Mouse (Mus musculus) neural tube, embryonic 11.5 days (tissue): Measurements from ENCODE around the gene Acot7. TPM values are rescaled to one million over a fixed set of nuclear protein-coding genes. Genes with fewer than 3 reads are reported as not detected.

Source experiments
- ATAC-seq: fragments of 200-750 bp; cut with Nextera tagmentation; 2 replicates; pipeline ENCODE4 v1.8.0; 2017; ENCODE audit warnings: moderate number of reproducible peaks, mild to moderate bottlenecking, moderate TSS enrichment, moderate library complexity; ENCODE audit not compliant: insufficient read depth, low FRiP score, low TSS enrichment
- DNase-seq: peaks from one replicate; pipeline ENCODE4 v3.0.0-alpha.2; 2015; ENCODE audit warnings: low spot score
- H3K27ac ChIP-seq: fragments of 300-500 bp; sonication (generic); 2 replicates; pipeline ENCODE4 v1.5.1; 2014; ENCODE audit warnings: low read depth, mild to moderate bottlenecking, low read length
- H3K27me3 ChIP-seq: fragments of 300-500 bp; sonication (generic); 2 replicates; pipeline ENCODE4 v1.6.1; 2014; ENCODE audit warnings: mild to moderate bottlenecking, low read length, mixed read lengths; ENCODE audit not compliant: control insufficient read depth, insufficient read depth
- H3K36me3 ChIP-seq: fragments of 300-500 bp; sonication (generic); 2 replicates; pipeline ENCODE4 v1.6.1; 2014; ENCODE audit warnings: mild to moderate bottlenecking, low read length, moderate library complexity, mixed read lengths; ENCODE audit not compliant: control insufficient read depth, insufficient read depth
- H3K4me1 ChIP-seq: fragments of 300-500 bp; sonication (generic); 2 replicates; pipeline ENCODE4 v1.6.1; 2014; ENCODE audit warnings: low read length, mixed read lengths; ENCODE audit not compliant: control insufficient read depth, insufficient read depth
- H3K4me2 ChIP-seq: fragments of 300-500 bp; sonication (generic); 2 replicates; pipeline ENCODE4 v1.6.1; 2014; ENCODE audit warnings: low read depth, mild to moderate bottlenecking, moderate library complexity
- H3K4me3 ChIP-seq: fragments of 300-500 bp; sonication (generic); 2 replicates; pipeline ENCODE4 v1.5.1; 2014; ENCODE audit warnings: low read depth, low read length
- H3K9ac ChIP-seq: fragments of 300-500 bp; sonication (generic); 2 replicates; pipeline ENCODE4 v1.6.1; 2014; ENCODE audit warnings: mild to moderate bottlenecking, low read length
- H3K9me3 ChIP-seq: fragments of 300-500 bp; sonication (generic); 2 replicates; pipeline ENCODE4 v1.6.1; 2016; ENCODE audit warnings: low read length; ENCODE audit not compliant: control insufficient read depth
- WGBS: fragments of 180-500 bp; shearing (Covaris S2); extraction: QIAGEN DNeasy Blood & Tissue Kit; methylation state at CpG from one replicate; pipeline ENCODE4 v1.1.7; 2014; 5-methylcytosine and 5-hydroxymethylcytosine counted together
- polyA plus RNA-seq: library from polyadenylated mRNA; unstranded; fragments of >200 nt; fragmentation: Nextera tagmentation; extraction: Ambion mirVana; gene quantifications from 2 replicates; pipeline ENCODE4 v1.2.1, GENCODE M21; 2014

Acot7 gene
- polyA plus RNA-seq, 1 experiment from 2014 or later, result 173 TPM

DNA sequence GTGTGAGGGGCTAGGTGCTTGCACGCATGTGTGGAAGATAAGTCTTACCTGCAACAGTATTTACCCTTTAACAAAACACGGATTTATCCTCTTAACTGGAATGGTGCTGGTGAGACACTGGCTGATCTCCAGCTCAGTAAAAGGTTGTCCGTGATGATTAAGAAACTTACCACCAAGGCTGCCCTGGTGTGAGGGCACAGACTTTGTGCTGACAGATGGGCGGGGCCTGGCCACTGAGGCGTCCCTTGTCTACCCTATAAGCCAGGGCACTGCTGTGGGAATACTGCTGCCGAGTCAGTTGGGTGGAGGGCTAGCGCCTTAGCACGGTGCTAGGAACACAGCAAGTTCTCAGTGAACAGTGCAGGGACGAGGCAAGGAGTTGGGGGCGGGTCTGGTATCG lies 124.1 kb downstream of the Acot7 start:
- no peak for ATAC-seq
- H3K36me3 ChIP-seq, result peaks cover 2% of the 10 kb centered on the region
- WGBS, result 80% methylated on average over 11 of the region's 11 CpGs

DNA sequence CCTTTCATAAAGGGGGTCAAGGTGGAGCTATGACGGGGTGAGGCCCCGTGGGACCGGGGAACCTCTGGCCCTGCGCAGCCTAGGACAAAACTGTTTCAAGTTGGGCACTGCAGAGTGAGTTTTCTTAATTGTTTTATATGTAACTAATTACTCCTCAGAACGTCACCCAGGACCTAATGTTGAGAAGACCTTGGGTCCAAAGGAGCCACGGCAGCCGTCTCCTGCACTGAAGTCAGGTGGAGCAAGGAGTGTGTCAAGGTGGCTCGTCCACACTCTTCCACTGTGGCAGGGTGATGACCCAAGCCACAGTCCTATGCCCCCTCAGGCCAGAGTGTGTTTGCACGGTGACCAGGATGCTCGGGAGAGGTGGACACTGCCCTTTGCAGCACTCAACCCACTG lies 125.2 kb downstream of the Acot7 start:
- Histone ChIP-seq H3K4me2 (no peak overlapping the region), H3K9me3 (no peaks in the 10 kb centered on the region), H3K36me3 (peaks cover 2% of the 10 kb centered on the region), H3K27ac (no peak overlapping the region), H3K9ac (no peak overlapping the region), H3K4me1 (peaks cover 2% of the 10 kb centered on the region; the same call in 1 of the 2 replicates), H3K27me3 (no peaks in the 10 kb centered on the region), H3K4me3 (no peak overlapping the region)
- ATAC-seq (no peak), DNase-seq (no peak)
- 96% methylated on average over 10 of the region's 10 CpGs for WGBS

More for the DNA sequence above, 124.1 kb downstream of the Acot7 start:
- H3K9me3 ChIP-seq, result no peaks in the 10 kb centered on the region
- H3K4me3 ChIP-seq, result no peak overlapping the region
- H3K4me2 ChIP-seq, result no peak overlapping the region
- no peak overlapping the region for H3K9ac ChIP-seq
- H3K27ac ChIP-seq, result no peak overlapping the region
- H3K27me3 ChIP-seq, result no peaks in the 10 kb centered on the region
- DNase-seq, result no peak
- peaks cover 6% of the 10 kb centered on the region; the same call in 1 of the 2 replicates for H3K4me1 ChIP-seq

DNA sequence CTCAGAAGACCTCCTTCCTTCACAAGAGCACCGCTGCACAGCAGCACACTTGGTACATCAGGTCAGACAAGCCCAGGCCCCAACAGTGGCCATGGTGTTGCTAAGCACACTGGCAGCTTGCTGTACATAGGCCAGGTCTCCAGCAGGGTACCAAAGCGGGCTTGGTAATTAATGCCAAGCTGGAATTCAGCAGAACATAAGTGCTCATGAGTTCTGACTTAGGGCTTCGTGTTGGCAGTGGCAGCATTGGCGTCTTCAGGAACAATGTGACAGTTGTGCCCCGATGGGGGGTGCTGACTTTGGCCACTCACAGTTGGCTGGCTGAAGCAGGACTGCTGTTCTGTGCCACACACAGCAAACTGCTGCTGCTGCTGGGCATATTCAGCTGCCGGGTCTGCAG lies 126.8 kb downstream of the Acot7 start:
- ATAC-seq (no peak), DNase-seq (no peak)
- Histone ChIP-seq H3K4me1 (no peaks in the 10 kb centered on the region), H3K27me3 (no peaks in the 10 kb centered on the region), H3K9me3 (no peaks in the 10 kb centered on the region), H3K4me2 (no peak overlapping the region), H3K36me3 (peaks cover 2% of the 10 kb centered on the region), H3K4me3 (no peak overlapping the region), H3K27ac (no peak overlapping the region), H3K9ac (no peak overlapping the region)
- WGBS, result 93% methylated on average over 6 of the region's 6 CpGs

DNA sequence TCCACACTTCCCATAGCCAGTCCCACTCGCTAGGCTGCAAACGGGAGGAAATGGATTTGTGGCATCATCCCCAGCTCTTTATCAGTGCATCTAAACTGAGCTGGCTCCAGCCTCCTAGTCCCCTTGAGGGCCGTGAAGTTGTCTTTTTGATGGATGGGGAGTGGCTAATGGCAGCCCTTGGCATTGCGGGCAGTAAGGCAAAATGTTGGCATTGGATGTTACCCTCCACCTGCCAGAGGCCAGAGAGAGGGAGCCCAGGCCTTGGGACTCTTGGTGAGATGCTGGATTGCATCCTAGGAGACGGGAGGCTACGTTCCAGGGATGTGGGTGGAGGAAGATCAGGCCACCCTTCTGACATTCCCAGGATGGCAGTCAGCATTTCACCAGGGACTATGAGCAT lies 128.1 kb downstream of the Acot7 start:
- peaks cover 3% of the 10 kb centered on the region for H3K27me3 ChIP-seq
- no peaks in the 10 kb centered on the region for H3K9me3 ChIP-seq
- WGBS, result 72% methylated on average over 6 of the region's 6 CpGs
- H3K4me3 ChIP-seq, result no peak overlapping the region
- no peak overlapping the region for H3K4me2 ChIP-seq
- H3K27ac ChIP-seq, result no peak overlapping the region
- no peak overlapping the region for H3K9ac ChIP-seq
- ATAC-seq (no peak; the same call in 1 of the 2 replicates), DNase-seq (no peak)
- no peaks in the 10 kb centered on the region for H3K4me1 ChIP-seq
- peaks cover 2% of the 10 kb centered on the region for H3K36me3 ChIP-seq

DNA sequence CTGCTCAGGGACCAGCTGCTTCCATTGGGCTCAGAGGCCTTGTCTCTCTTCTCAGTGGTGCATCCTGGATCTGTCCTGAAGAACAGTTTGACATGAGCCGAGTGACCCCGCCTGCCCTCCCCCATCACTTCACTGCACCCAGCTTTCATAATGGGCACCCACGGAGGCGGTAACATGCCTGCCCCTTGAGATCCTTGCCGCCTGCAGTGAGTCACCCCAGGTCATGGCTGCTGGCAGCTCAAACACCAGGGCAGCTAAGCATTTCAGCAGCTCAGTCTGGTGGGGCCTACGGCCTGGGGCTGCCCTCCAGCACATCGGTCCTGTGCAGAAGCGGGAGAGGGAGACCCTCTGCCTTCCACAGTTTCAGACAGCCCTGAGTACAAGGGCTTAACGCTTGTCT lies 129.6 kb downstream of the Acot7 start:
- Histone ChIP-seq H3K27ac (no peak overlapping the region), H3K27me3 (peaks cover 19% of the 10 kb centered on the region), H3K4me3 (no peak overlapping the region), H3K4me2 (no peak overlapping the region), H3K9ac (no peak overlapping the region), H3K36me3 (peaks cover 2% of the 10 kb centered on the region), H3K4me1 (no peaks in the 10 kb centered on the region), H3K9me3 (no peaks in the 10 kb centered on the region)
- ATAC-seq (no peak), DNase-seq (no peak)
- WGBS, result 84% methylated on average over 9 of the region's 9 CpGs

DNA sequence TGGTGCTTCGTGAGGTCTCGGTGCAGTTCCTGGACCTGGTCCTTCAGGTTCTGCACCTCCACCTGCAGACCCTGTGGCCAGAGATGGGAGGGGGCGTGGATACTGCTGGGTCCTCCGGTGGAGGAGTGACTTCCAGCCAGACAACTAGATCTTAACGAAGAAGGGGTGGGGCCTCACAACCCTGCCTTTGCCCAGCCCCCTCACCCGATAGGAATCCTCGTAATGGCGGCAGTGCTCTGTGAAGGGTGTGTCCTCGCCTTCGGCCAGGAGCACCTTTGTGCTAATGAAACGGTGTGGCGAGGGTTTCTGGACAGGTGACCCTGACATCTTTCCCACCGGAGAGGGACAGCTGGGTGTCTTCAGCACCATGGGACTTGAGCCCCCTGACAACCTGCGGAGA lies 134.3 kb downstream of the Acot7 start:
- no peaks in the 10 kb centered on the region for H3K9me3 ChIP-seq
- no peak for DNase-seq
- peaks cover 65% of the 10 kb centered on the region for H3K27me3 ChIP-seq
- H3K9ac ChIP-seq, result no peak overlapping the region
- H3K27ac ChIP-seq, result no peak overlapping the region
- 2% methylated on average over 14 of the region's 14 CpGs for WGBS
- H3K36me3 ChIP-seq, result no peaks in the 10 kb centered on the region; the same call in 1 of the 2 replicates
- H3K4me3 ChIP-seq, result no peak overlapping the region
- ATAC-seq, result no peak
- H3K4me2 ChIP-seq, result no peak overlapping the region
- peaks cover 8% of the 10 kb centered on the region for H3K4me1 ChIP-seq

DNA sequence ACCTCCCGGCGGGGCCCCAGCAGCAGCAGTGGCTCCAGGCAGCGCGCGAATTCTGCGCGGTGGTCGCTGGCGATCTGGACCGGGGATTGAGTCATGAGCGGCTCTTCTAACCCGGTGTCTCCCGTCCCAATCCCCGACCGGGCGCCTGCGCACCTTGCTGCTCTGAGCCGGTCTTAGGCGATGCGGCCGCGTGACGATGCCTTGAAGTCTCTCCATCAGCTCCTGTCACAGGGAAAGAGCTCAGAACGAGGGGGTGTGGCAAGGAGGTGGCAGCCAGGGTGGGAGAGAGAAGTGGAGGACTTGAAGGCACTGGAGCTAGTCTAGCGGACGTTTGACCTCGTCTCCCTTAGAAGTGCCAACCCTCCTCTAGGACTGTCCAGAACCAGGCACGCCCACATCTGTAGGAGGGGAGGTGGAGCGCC lies 135.3 kb downstream of the Acot7 start:
- peak overlapping the region; percentile 25 for H3K4me3 ChIP-seq
- H3K27ac ChIP-seq, result no peak overlapping the region
- H3K27me3 ChIP-seq, result peaks cover 75% of the 10 kb centered on the region
- no peaks in the 10 kb centered on the region for H3K36me3 ChIP-seq
- H3K9ac ChIP-seq, result peak overlapping the region; percentile 18; the same call in 1 of the 2 replicates
- peak overlapping the region; percentile 43 for H3K4me2 ChIP-seq
- H3K9me3 ChIP-seq, result no peaks in the 10 kb centered on the region
- WGBS, result under 1% methylated on average over 29 of the region's 29 CpGs
- H3K4me1 ChIP-seq, result peaks cover 8% of the 10 kb centered on the region
- ATAC-seq, result no peak
- DNase-seq, result peak; percentile 41

DNA sequence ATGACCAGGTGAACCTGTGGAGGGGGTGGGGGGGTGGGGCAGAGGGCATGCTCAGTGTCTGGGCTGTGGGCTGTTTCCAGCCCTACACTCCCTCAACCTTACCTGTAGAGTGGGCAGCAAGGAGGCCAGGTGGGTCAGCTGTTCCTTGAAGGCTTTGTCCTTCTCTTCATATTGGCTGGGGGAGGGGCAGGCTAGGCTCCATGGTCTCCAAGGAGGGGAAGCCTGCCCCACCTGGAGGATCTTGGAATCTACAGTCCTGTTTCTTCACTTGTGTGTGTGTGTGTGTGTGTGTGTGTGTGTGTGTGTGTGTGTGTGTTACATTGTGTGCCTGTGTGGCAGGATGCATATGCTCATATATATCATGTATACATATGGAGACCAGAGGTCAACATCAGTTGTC lies 136.0 kb downstream of the Acot7 start:
- H3K9me3 ChIP-seq, result no peaks in the 10 kb centered on the region
- DNase-seq, result peak; percentile 50
- H3K4me1 ChIP-seq, result peaks cover 8% of the 10 kb centered on the region
- H3K9ac ChIP-seq, result no peak overlapping the region
- no peak overlapping the region for H3K4me2 ChIP-seq
- peaks cover 75% of the 10 kb centered on the region for H3K27me3 ChIP-seq
- ATAC-seq, result no peak
- no peak overlapping the region for H3K4me3 ChIP-seq
- H3K36me3 ChIP-seq, result no peaks in the 10 kb centered on the region
- no peak overlapping the region for H3K27ac ChIP-seq

DNA sequence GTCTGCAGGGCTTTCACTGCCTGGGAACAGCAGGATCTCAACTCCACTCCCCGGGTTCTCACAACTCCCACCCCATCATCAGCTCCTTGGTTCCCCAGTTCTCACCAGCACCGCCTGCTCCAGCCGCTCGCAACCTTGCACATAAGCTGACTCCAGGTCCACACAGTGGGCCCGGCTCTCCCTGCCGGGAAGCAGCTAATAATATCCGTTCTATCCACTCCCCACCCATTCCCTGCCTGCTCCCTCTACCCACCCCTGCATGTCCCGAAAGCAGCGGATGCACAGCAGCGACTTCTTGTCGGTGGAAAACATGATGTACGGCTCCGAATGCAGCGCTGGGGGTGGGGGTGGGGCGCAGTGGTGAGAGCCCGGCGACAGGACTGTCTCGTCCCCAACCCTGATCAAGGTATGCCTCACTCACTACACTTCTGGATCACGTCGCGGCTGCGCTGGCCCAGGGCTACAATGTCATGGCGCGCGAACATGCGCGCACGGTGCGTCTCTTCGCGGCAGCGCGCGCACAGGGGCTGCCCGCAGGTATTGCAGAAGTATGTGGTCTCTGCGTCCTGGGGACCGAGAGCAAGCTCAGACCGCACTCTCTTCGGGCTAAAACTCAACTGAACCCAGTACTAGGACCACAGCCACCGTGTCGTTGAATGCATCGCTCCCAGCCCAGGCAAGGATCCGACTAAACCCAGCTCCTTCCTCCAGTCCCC lies 137.7 kb downstream of the Acot7 start:
- Histone ChIP-seq H3K4me1 (peaks cover 8% of the 10 kb centered on the region), H3K9ac (no peak overlapping the region)

More for the DNA sequence above, 137.7 kb downstream of the Acot7 start:
- no peak for ATAC-seq
- Histone ChIP-seq H3K36me3 (no peaks in the 10 kb centered on the region), H3K27me3 (peaks cover 75% of the 10 kb centered on the region), H3K27ac (no peak overlapping the region), H3K4me3 (peak overlapping the region; percentile 26), H3K4me2 (peak overlapping the region; percentile 38), H3K9me3 (no peaks in the 10 kb centered on the region)
- DNase-seq, result peak; percentile 31
- under 1% methylated on average over 43 of the region's 43 CpGs for WGBS
